Mouse (Mus musculus): ENCODE results near the gene Pi4k2a. TPM values are rescaled to one million over a fixed set of nuclear protein-coding genes. Genes with fewer than 3 reads are reported as not detected.

Pi4k2a gene
- polyA plus RNA-seq, 1 experiment from 2014 or later, result 13.2 TPM

DNA sequence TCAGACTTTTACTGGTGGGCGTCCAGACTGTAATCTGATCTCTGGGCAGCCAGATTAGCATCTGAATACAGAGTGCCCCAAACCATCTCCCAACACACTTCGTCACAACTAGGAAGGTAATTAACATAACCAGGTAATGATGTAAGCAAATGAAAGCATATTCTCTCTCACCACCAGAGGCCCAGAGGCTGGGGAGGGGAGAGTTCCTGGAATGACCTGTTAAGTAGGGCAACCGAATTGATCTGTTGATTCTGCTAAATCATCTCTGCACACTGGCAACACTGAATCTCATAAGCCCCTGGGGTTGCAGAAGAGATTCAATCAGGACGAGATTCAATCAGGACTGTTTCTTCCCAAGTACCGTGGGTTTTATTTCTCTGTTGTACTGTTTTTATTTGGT lies 45.9 kb downstream of the Pi4k2a start:
- WGBS, result 12% methylated on average over 5 of the region's 5 CpGs
- ATAC-seq, result no peak

DNA sequence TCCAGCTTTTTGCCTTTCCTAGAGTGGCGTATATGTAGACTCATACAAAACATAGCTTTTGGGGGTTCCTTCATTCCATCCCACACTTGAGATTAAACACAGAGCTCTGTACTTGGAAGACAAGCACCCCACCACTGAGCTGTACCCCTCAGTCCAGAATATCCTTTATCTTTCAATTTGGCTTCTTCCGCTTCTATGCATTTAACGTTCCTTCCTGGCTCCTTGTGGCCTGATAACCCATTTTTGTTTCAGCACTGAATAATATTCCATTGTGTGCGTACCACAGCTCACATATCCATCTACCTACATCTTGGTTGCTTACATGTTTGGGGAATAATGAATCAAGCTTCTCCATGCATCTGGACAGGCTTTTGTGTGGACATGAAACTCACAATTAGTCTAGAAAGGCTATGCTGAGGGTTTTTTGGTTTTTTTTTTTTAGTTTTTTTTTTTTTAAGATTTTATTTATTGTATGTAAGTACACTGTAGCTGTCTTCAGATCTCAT lies 47.0 kb downstream of the Pi4k2a start:
- WGBS, result 93% methylated on average over 4 of the region's 4 CpGs

More for the DNA sequence above, 45.9 kb downstream of the Pi4k2a start:
- no peak for DNase-seq (ENCODE audit: low spot score)
- Histone ChIP-seq H3K27ac (ENCODE audit: low read depth, low read length) (no peak overlapping the region), H3K4me2 (ENCODE audit: low read length) (no peak overlapping the region), H3K9me3 (replicated peaks; ENCODE audit: control insufficient read depth, low read length) (no peaks in the 10 kb centered on the region), H3K36me3 (ENCODE audit: control insufficient read depth, insufficient read depth, low read length) (no peaks in the 10 kb centered on the region), H3K4me3 (ENCODE audit: low read depth, low read length) (no peak overlapping the region), H3K9ac (ENCODE audit: low read length) (no peak overlapping the region), H3K4me1 (ENCODE audit: control insufficient read depth, insufficient read depth, low read length) (no peaks in the 10 kb centered on the region), H3K27me3 (replicated peaks; ENCODE audit: control insufficient read depth, insufficient read depth, low read length) (no peaks in the 10 kb centered on the region)

DNA sequence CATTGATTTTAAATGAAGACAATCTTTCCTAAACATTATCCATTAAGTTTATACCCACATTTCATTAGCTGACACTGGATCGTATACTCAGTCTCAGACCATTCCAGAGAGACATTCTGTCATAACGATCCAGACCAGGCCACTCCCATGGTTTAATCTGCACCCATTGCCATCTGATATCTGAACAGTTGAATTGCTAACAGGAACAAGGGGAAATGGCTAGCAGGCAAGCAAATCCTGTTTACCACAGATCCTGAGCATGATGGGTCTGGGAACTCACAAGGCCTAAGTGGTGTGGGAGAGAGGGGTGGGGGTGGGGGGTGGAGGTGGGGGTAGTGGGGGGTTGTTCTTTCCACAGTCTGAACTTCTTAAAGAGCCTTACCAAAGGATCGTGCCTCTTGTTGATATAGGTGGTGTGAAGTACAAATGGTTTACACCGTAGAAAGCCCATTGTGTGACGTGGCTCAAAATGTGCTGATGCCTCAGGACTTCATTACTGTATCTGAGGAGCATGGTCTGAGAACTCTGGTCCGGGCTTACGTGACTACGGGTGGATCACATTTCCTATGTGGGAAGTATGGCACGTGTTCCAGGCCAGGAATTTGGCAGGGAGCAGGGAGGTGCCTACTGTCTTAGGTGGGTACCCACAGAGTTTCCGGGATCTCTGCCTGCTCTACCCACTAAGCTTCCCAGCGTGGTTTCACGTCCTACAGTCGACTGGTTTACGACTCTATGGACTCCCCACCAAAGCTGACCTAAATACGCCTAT lies 48.4 kb downstream of the Pi4k2a start:
- Histone ChIP-seq H3K4me2 (ENCODE audit: low read length) (no peak overlapping the region), H3K4me3 (ENCODE audit: low read depth, low read length) (no peak overlapping the region), H3K9ac (ENCODE audit: low read length) (no peak overlapping the region), H3K9me3 (replicated peaks; ENCODE audit: control insufficient read depth, low read length) (no peaks in the 10 kb centered on the region), H3K36me3 (ENCODE audit: control insufficient read depth, insufficient read depth, low read length) (no peaks in the 10 kb centered on the region), H3K27me3 (replicated peaks; ENCODE audit: control insufficient read depth, insufficient read depth, low read length) (no peaks in the 10 kb centered on the region), H3K4me1 (ENCODE audit: control insufficient read depth, insufficient read depth, low read length) (no peaks in the 10 kb centered on the region), H3K27ac (ENCODE audit: low read depth, low read length) (no peak overlapping the region)
- no peak for ATAC-seq
- 89% methylated on average over 15 of the region's 15 CpGs for WGBS
- DNase-seq (ENCODE audit: low spot score), result no peak

More for the DNA sequence above, 47.0 kb downstream of the Pi4k2a start:
- H3K27me3 ChIP-seq (replicated peaks; ENCODE audit: control insufficient read depth, insufficient read depth, low read length), result no peaks in the 10 kb centered on the region
- no peaks in the 10 kb centered on the region for H3K9me3 ChIP-seq (replicated peaks; ENCODE audit: control insufficient read depth, low read length)
- no peak for DNase-seq (ENCODE audit: low spot score)
- no peak overlapping the region for H3K4me3 ChIP-seq (ENCODE audit: low read depth, low read length)
- H3K4me2 ChIP-seq (ENCODE audit: low read length), result no peak overlapping the region
- no peaks in the 10 kb centered on the region for H3K36me3 ChIP-seq (ENCODE audit: control insufficient read depth, insufficient read depth, low read length)
- H3K27ac ChIP-seq (ENCODE audit: low read depth, low read length), result no peak overlapping the region
- no peaks in the 10 kb centered on the region for H3K4me1 ChIP-seq (ENCODE audit: control insufficient read depth, insufficient read depth, low read length)
- ATAC-seq, result no peak
- no peak overlapping the region for H3K9ac ChIP-seq (ENCODE audit: low read length)

DNA sequence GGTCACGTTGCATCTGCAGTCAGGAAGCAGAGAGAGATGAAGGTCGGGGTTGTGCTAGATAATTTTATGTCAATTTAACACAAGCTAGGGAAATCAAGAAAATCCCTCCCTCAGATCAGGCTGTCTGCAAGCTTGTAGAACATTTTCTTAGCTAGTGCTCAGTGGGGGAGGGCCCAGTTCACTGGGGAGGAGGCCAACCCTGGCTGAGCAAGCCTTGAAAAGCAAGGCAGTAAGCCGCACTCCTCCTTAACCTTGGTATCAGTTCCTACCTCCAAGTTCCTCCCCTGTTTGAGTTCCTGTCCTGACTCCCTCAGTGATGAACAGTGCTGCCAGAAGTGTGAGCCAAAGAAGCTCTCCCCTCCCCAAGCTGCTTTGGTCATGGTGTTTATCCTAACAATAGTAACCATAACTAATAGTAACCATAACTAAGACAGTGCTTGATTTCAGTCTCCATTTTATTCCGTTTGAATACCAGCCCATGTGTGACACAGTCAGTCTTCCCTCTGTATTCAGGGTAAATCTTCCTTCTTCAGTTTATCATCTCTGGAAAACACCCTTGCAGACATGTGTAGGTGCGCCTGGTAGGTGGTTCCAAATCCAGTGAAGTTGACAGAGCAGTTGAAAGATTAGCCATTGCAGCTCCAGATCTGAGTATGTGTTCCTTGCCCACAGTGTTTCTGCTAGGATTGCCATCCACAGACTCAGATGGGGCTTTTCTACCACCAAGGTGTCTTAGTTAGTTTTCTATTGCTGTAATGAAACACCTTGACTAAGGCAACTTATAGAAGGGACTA lies 49.7 kb downstream of the Pi4k2a start:
- H3K9me3 ChIP-seq (replicated peaks; ENCODE audit: control insufficient read depth, low read length), result no peaks in the 10 kb centered on the region
- H3K4me3 ChIP-seq (ENCODE audit: low read depth, low read length), result no peak overlapping the region
- no peaks in the 10 kb centered on the region for H3K4me1 ChIP-seq (ENCODE audit: control insufficient read depth, insufficient read depth, low read length)
- DNase-seq (ENCODE audit: low spot score) (no peak), ATAC-seq (no peak)
- H3K4me2 ChIP-seq (ENCODE audit: low read length), result no peak overlapping the region
- no peaks in the 10 kb centered on the region for H3K27me3 ChIP-seq (replicated peaks; ENCODE audit: control insufficient read depth, insufficient read depth, low read length)
- no peak overlapping the region for H3K9ac ChIP-seq (ENCODE audit: low read length)
- WGBS, result 85% methylated on average over 5 of the region's 5 CpGs
- no peaks in the 10 kb centered on the region for H3K36me3 ChIP-seq (ENCODE audit: control insufficient read depth, insufficient read depth, low read length)
- H3K27ac ChIP-seq (ENCODE audit: low read depth, low read length), result no peak overlapping the region

DNA sequence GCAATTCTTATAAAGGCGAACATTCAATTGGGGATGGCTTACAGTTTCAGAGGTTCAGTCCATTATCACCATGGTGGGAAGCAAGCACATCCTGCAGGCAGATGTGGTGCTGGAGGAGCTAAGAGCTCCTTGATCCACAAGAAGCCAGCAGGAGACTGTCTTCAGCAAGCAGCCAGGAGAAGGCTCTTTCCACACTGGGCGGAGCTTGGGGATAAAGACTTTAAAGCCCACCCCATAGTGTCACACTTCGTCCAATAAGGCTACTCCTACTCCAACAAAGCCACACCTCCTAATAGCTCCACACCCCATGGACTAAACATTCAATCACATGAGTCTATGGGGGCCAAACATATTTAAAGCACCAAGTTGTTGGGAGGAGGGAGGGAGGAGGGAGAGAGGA lies 51.7 kb downstream of the Pi4k2a start:
- Histone ChIP-seq H3K27me3 (replicated peaks; ENCODE audit: control insufficient read depth, insufficient read depth, low read length) (0 out of 2 replicates have a peak, but pooled peaks cover under 1% of the 10 kb centered on the region), H3K4me3 (ENCODE audit: low read depth, low read length) (no peak overlapping the region), H3K4me2 (ENCODE audit: low read length) (no peak overlapping the region), H3K27ac (ENCODE audit: low read depth, low read length) (no peak overlapping the region), H3K4me1 (ENCODE audit: control insufficient read depth, insufficient read depth, low read length) (no peaks in the 10 kb centered on the region), H3K36me3 (ENCODE audit: control insufficient read depth, insufficient read depth, low read length) (no peaks in the 10 kb centered on the region), H3K9me3 (replicated peaks; ENCODE audit: control insufficient read depth, low read length) (no peaks in the 10 kb centered on the region), H3K9ac (ENCODE audit: low read length) (no peak overlapping the region)
- ATAC-seq (no peak), DNase-seq (ENCODE audit: low spot score) (no peak)
- 74% methylated on average over 3 of the region's 3 CpGs for WGBS

DNA sequence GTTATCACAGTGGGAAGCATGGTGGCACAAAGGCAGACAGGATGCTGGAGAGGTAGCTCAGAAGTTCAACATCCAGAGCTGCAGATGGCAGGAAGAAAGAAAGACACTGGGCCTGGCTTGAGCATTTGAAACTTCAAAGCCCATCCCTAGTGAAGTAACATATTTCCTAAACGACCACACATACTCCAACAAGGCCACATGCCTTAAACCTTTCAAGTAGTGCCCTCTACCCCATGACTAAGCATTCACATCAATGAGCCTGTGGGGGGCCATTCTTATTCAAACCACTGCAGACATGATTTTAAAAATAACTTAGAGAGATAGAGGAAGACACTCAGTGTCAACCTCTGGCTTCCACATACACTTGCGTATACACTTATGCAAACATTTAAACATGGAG lies 52.5 kb downstream of the Pi4k2a start:
- 0 out of 2 replicates have a peak, but pooled peaks cover 2% of the 10 kb centered on the region for H3K27me3 ChIP-seq (replicated peaks; ENCODE audit: control insufficient read depth, insufficient read depth, low read length)
- no peaks in the 10 kb centered on the region for H3K36me3 ChIP-seq (ENCODE audit: control insufficient read depth, insufficient read depth, low read length)
- no peak for DNase-seq (ENCODE audit: low spot score)
- no peak for ATAC-seq
- no peak overlapping the region for H3K4me3 ChIP-seq (ENCODE audit: low read depth, low read length)
- no peak overlapping the region for H3K4me2 ChIP-seq (ENCODE audit: low read length)
- H3K4me1 ChIP-seq (ENCODE audit: control insufficient read depth, insufficient read depth, low read length), result 0 out of 2 replicates have a peak, but pooled peaks cover under 1% of the 10 kb centered on the region
- H3K9ac ChIP-seq (ENCODE audit: low read length), result no peak overlapping the region
- H3K27ac ChIP-seq (ENCODE audit: low read depth, low read length), result no peak overlapping the region
- WGBS, result 78% methylated on average over 2 of the region's 2 CpGs
- H3K9me3 ChIP-seq (replicated peaks; ENCODE audit: control insufficient read depth, low read length), result no peaks in the 10 kb centered on the region

DNA sequence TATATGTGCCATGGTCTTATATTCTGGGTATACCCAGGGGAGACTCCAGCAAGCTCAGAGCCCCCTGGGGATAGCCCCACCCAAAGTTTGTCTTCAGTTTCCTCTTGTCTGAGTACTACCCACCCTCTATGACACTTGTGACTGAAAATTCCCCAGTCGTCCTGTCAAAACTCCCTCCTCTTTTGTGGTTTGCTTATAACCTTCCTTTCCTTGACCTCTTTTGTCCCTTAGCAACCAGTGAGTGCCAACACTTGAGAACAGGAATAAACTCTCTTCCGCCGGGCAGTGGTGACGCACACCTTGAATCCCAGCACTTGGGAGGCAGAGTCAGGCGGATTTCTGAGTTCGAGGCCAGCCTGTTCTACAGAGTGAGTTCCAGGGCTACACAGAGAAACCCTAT lies 53.8 kb downstream of the Pi4k2a start:
- Histone ChIP-seq H3K4me3 (ENCODE audit: low read depth, low read length) (no peak overlapping the region), H3K36me3 (ENCODE audit: control insufficient read depth, insufficient read depth, low read length) (no peaks in the 10 kb centered on the region), H3K4me1 (ENCODE audit: control insufficient read depth, insufficient read depth, low read length) (0 out of 2 replicates have a peak, but pooled peaks cover 8% of the 10 kb centered on the region), H3K9ac (ENCODE audit: low read length) (no peak overlapping the region), H3K4me2 (ENCODE audit: low read length) (no peak overlapping the region), H3K27me3 (replicated peaks; ENCODE audit: control insufficient read depth, insufficient read depth, low read length) (peaks cover 5% of the 10 kb centered on the region), H3K27ac (ENCODE audit: low read depth, low read length) (no peak overlapping the region), H3K9me3 (replicated peaks; ENCODE audit: control insufficient read depth, low read length) (no peaks in the 10 kb centered on the region)
- WGBS, result 55% methylated on average over 6 of the region's 6 CpGs
- ATAC-seq (no peak), DNase-seq (ENCODE audit: low spot score) (no peak)

DNA sequence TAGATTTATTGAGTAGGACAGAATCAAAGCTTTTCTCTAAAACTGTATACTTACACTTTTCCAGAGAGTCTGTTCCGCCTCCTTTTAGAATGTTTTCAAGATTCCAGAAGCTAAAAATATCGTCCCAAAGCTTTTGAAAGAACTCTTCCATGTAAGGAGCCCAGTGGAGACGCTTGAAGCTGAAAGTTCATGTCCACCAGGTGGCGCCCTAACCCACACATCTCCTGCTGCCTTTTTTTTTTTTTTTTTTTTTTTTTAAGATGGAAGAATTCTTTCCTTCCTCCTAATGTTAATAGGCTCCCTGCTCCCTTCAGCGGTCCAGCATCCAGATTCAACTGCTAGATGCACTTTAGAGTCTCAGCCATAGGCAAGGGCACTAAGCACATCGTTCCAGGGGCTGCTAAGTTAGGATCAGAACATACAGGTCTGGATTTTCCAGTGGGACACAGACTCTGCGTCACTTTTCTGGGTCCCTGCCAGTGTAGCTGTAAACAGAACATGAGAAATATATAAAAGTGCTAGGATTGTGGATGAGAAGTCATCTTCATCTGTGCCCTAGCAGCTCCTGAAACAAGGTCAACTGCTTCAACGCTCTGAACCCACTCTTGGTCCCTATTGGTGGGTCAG lies 54.4 kb downstream of the Pi4k2a start:
- no peak for ATAC-seq
- peak; percentile 90 for DNase-seq (ENCODE audit: low spot score)
- Histone ChIP-seq H3K36me3 (ENCODE audit: control insufficient read depth, insufficient read depth, low read length) (no peaks in the 10 kb centered on the region), H3K4me3 (ENCODE audit: low read depth, low read length) (no peak overlapping the region), H3K27ac (ENCODE audit: low read depth, low read length) (no peak overlapping the region), H3K9ac (ENCODE audit: low read length) (no peak overlapping the region), H3K27me3 (replicated peaks; ENCODE audit: control insufficient read depth, insufficient read depth, low read length) (peaks cover 8% of the 10 kb centered on the region), H3K4me1 (ENCODE audit: control insufficient read depth, insufficient read depth, low read length) (0 out of 2 replicates have a peak, but pooled peaks cover 8% of the 10 kb centered on the region), H3K4me2 (ENCODE audit: low read length) (no peak overlapping the region), H3K9me3 (replicated peaks; ENCODE audit: control insufficient read depth, low read length) (no peaks in the 10 kb centered on the region)
- WGBS, result 29% methylated on average over 8 of the region's 8 CpGs
